Mouse (Mus musculus) retina, postnatal 7 days (tissue): ENCODE data around the gene Atg14.

Experiments
- DNase-seq: peaks from one replicate; pipeline ENCODE4 v3.0.0-alpha.2; 2012; ENCODE audit warnings: low read depth, low spot score

The Atg14 gene

DNA sequence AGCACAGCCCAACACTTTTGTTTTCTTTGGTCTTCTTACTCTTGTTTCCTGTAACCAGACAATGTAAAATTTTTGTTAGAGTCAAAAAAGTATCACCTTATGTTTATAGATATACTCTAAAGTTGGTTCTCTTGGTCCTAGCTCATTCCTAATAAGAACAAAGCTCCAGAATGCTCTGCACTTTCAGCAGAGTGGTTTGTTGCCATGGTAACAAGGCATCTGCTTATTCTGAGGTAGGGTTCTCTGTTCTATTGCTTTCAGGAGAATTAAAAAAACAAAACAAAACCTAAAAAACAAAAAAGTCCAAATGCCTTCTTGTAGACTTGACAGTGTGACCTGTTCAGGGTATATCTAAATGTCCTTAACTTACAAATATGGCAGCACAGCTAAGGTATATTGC is 62.4 kb downstream of the Atg14 start:
- no peak for DNase-seq

DNA sequence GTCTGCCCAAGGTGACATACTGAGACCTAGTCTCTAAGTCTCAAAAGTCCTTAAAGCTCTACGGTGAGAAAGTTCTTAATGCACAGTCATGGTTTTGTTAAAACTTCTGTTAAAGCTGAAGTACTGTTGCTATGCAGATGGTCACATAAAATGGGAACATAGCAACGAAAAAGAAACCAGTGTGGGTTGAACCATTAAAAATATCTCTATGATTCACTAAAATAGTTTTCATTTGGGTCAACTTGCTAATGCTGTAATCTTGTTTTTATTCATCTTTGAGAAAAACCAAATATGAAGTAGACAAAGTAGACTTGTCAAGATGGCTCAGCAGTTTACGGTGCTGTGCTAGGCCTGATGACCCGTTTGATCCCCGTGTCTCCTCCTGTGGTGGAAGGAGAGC is 63.8 kb downstream of the Atg14 start:
- no peak for DNase-seq

DNA sequence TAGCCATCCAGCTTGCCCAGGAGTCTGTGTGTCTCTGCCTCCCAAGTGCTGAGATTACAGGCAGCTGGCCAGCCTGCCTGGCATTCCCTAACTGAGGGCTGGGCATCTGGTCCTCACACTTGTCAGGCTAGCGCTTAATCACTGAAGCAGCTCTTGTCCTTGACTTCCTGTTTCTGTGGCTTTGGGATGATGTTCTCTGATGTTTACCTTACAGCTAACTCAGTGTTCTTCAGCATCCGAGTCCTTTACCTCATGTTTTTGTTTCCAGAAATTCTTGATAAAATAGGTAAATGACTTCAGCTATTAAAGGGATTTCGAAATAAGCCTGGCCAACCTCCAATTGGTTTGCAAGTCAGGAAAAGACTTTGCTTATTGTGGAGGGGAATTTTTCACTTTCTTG is 66.4 kb downstream of the Atg14 start:
- no peak for DNase-seq

DNA sequence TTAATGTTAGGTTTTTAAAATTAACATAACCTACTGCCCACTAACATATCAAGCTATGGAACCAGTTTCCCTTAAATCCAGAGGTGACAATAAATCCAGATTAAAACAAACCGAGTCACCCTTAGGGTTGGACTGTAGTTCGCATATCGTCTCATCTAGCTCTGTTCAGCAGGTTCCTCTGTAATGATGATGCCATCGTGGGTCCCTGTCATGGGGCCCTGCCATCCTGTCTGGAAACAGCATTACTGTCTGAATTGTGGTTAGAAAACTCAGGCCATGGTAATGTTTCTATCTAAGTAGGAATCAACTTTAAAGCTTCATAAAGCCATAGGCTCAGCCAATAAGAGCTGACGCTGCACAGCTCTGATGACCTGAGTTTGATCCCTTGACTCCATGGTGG is 71.8 kb downstream of the Atg14 start:
- DNase-seq, result no peak

DNA sequence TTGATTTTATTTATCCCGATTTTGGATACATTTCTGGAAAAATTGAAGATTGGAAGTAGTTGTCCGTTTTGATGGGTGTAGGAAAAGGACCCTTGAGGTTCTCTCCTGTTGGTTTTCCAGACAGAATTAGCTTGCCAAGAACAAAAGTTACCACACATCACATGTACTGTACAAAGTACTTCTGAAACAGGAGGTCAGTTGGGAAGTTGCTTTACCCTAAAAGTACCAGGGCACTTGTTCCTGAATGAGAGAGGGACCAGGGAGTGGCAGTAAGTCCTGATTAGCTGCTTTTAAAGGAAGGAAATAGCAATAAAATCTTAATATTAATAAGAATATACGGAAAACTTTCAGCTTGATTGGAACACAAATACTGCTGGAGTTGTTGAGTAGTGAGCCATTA is 73.3 kb downstream of the Atg14 start:
- DNase-seq, result no peak

DNA sequence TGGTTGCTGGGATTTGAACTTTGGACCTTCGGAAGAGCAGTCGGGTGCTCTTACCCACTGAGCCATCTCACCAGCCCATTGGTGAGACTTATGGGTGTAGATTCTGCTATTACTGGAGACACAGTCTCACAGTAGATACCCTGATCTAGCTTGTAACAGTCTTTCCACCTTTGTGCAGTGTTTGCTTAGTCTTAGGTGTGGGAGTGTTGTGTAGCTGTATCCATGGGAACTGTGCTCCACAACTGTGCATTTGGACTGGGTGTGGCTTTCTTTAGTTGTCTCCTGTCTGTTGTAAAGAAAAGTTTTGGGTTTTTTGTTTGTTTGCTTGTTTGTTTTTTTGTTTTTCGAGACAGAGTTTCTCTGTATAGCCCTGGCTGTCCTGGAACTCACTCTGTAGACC is 74.5 kb downstream of the Atg14 start:
- no peak for DNase-seq

DNA sequence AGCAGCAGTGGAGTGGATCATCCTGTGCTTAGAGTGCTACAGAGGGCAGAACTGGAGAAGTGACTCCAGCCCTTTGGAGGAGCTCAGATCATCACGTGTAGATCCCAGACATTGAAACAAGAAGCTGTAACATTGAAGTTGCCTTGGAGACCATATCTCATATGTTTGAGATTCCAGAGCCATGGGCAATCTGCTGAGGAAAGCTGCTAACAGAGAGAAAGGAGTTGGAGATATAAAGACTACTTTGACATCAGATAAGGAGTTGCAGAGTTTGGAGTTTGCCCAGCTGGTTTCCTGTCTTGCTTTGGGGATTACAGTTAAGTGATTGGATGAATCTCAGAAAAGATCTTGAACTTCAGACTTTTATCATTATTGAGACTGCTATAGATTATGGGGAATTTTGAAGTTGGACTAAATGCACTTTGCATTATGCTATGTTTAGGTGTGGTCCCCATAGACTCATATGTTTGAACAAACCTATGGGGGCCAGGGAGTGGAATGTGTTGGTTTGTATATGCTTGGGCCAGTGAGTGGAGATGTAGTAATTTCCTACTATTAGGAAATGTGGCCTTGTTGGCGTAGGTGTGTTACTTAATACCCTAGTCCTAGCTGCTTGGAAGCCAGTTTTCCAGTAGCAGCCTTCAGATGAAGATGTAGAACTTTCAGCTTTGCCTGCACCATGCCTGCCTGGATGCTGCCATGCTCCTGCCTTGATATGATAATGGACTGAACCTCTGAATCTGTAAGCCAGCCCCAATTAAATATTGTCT is 76.7 kb downstream of the Atg14 start:
- no peak for DNase-seq
